Mouse (Mus musculus) skeletal muscle tissue, postnatal 0 days (tissue): ENCODE measurements around the gene Gm11236. TPM values are rescaled to one million over a fixed set of nuclear protein-coding genes. Genes with fewer than 3 reads are reported as not detected.

Source experiments
- polyA plus RNA-seq: library from polyadenylated mRNA; unstranded; fragments of >200 nt; fragmentation: Nextera tagmentation; extraction: Ambion mirVana; gene quantifications from 2 replicates; pipeline ENCODE4 v1.2.1, GENCODE M21; 2015

The Gm11236 gene
- not detected in 2 replicates for polyA plus RNA-seq

DNA sequence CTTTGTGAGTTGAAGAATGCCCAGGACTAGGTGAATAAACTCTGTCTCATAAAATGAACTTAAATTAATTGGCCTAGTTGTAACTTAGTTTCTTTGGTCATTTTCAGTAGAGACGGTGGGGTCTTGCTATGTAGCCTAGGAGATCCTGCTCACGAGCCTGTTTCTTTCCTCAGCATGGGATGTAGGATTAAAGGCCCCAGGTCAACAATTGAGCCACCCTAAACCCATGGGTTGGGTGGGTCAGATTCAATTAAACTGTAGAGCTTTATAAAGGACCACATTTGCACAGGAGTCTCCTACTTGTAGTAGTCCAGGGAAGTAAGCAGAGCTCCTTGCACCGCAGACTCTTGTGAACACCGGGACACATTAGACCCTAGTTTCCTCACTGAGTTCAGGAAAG, at the start of gene Gm11236:
Gm11236 (plus strand) TSS at position 301 of the 400 bp plus-strand sequence.

DNA sequence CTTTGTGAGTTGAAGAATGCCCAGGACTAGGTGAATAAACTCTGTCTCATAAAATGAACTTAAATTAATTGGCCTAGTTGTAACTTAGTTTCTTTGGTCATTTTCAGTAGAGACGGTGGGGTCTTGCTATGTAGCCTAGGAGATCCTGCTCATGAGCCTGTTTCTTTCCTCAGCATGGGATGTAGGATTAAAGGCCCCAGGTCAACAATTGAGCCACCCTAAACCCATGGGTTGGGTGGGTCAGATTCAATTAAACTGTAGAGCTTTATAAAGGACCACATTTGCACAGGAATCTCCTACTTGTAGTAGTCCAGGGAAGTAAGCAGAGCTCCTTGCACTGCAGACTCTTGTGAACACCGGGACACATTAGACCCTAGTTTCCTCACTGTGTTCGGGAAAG, 30.3 kb upstream of the Gm11236 start, which contains the start of gene Gm11238:
Gm11238 (plus strand) TSS at position 301 of the 400 bp plus-strand sequence.

DNA sequence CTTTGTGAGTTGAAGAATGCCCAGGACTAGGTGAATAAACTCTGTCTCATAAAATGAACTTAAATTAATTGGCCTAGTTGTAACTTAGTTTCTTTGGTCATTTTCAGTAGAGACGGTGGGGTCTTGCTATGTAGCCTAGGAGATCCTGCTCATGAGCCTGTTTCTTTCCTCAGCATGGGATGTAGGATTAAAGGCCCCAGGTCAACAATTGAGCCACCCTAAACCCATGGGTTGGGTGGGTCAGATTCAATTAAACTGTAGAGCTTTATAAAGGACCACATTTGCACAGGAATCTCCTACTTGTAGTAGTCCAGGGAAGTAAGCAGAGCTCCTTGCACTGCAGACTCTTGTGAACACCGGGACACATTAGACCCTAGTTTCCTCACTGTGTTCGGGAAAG, 15.2 kb upstream of the Gm11236 start, which contains the start of gene Gm11237:
Gm11237 (plus strand) TSS at position 301 of the 400 bp plus-strand sequence.

DNA sequence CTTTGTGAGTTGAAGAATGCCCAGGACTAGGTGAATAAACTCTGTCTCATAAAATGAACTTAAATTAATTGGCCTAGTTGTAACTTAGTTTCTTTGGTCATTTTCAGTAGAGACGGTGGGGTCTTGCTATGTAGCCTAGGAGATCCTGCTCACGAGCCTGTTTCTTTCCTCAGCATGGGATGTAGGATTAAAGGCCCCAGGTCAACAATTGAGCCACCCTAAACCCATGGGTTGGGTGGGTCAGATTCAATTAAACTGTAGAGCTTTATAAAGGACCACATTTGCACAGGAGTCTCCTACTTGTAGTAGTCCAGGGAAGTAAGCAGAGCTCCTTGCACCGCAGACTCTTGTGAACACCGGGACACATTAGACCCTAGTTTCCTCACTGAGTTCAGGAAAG, 30.1 kb downstream of the Gm11236 start, which contains the start of gene Gm11239:
Gm11239 (plus strand) TSS at position 301 of the 400 bp plus-strand sequence.

DNA sequence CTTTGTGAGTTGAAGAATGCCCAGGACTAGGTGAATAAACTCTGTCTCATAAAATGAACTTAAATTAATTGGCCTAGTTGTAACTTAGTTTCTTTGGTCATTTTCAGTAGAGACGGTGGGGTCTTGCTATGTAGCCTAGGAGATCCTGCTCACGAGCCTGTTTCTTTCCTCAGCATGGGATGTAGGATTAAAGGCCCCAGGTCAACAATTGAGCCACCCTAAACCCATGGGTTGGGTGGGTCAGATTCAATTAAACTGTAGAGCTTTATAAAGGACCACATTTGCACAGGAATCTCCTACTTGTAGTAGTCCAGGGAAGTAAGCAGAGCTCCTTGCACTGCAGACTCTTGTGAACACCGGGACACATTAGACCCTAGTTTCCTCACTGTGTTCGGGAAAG, 45.3 kb downstream of the Gm11236 start, which contains the start of gene Gm428:
Gm428 (plus strand) TSS at position 301 of the 400 bp plus-strand sequence.

Other genes starting within 250 kb of the Gm11236 start
- not detected in 2 replicates for gene Gm11487, start 233.0 kb upstream of the Gm11236 start, polyA plus RNA-seq
- gene Gm11238, start 30.2 kb upstream of the Gm11236 start, polyA plus RNA-seq: not detected in 2 replicates
- gene Gm11237, start 15.1 kb upstream of the Gm11236 start, polyA plus RNA-seq: not detected in 2 replicates
- not detected in 2 replicates for gene Gm11239, start 30.2 kb downstream of the Gm11236 start, polyA plus RNA-seq
- gene Gm428, start 45.4 kb downstream of the Gm11236 start, polyA plus RNA-seq: not detected in 2 replicates
- gene Rasef, start 152.9 kb downstream of the Gm11236 start, polyA plus RNA-seq: 0.22 and 0.45 TPM in 2 replicates
- gene Gm11758, start 238.1 kb downstream of the Gm11236 start, polyA plus RNA-seq: not detected in 2 replicates